Mouse (Mus musculus) kidney, postnatal 25 days (tissue): ENCODE measurements around the gene C1galt1.

Source experiments
- DNase-seq, 2 experiments: peaks; one replicate each; pipeline ENCODE4 v3.0.0; 2021; ENCODE audit warnings: mixed read lengths in 2 of 2

Gene C1galt1

DNA sequence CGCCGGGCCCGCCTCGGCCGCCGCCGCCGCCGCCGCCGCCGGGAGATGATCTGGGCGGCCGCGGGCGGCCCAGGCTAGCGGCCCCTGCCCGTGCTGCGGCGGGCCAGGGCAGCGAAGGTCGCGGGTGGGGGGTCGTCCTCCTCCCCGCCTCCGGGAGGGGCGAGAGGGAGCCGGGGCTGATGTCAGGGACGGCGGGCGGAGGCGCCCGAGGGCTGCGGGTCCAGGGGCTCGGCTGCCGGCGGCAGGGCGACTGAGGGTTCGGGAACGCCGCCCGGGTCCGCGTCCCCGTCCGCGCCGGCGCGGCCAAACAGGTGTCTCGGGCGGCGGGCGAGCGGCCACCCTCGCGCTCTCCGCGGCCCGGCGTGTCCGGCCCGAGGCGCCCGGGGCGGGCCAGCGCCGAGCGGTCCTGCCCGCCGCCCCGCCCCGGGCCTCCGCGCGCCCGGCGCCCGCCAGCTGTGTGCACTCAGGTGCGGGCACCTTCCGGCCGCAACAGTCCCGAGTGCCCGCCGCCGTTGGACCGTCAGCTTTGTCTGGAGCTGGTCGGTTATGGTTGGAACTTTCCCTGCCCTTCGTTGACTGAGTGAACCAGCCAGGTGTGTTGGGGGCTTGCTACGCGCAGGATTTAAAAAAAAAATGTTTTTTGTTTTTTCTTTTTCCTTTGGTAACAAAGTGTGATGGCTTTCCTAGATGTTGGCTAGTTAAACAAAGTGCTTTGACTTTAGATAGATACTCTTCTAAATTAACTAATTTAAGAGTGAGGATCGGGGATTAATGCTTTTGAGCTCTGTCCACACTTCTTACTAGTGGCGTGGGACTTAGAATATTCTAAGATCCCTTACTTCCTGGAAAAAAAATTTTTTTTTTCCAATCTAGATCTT, at the start of gene C1galt1:
C1galt1 (plus strand) TSS at position 41 of the 878 bp plus-strand sequence.
- peak; percentile 61 to 86 for DNase-seq

DNA sequence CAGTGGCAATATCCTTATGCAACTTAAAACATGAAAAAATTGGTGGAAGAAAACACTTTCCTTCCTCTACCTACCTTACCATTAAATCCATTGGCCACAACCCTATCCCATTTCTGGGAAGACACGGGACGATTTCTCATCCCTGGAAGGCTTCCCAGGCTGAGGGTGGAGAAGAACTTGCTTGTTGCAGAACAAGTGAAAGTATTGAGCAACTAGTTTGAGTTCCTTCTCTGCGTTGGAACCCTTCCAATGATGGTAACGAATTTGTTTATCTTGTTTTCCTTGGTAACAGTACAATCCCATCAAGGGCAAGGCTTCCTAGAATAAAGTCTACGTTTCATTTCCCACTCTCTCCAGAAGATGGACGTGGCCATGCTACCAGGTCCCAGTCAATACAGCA, 44.7 kb upstream of the C1galt1 start:
- no peak for DNase-seq

DNA sequence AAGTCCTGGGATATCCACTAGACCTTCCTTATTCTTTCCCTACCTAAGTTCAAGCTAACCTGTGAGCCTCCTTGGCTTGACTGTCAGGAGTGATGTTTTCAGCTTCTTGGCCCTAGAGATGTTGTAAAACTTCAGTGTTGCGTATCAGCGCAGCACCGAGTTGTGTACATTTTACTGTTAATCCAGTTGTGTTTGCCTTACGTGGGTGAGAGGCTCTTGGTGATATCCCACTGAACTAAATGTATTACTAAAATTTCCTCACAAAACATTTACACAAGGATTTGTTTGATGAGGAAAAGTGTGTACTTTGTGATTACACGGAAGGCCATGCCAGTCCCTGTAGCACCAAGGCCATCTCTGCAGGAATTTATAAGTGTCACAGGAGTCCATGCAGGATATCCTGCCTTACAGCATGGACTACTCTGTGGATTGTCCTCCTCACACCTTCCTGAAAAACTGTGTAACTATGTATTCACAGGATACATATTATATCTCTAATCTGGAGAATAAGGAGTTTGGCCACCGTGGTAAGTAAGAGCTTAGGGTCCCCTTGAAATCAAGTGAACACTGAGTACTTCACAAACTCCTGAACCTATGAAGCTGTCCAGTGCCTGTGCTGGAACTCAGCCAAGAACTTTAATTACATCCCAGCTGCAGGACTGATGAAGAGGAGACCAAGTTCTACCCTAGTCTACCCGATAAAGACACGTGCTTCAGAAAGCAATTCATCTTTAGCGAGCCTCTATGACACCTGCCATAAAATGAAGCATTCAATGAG, 40.7 kb upstream of the C1galt1 start:
- DNase-seq, result no peak

GRCm38 (mm10) chr6:7814146-7814545, 30.5 kb upstream of the C1galt1 start:
- no peak for DNase-seq

DNA sequence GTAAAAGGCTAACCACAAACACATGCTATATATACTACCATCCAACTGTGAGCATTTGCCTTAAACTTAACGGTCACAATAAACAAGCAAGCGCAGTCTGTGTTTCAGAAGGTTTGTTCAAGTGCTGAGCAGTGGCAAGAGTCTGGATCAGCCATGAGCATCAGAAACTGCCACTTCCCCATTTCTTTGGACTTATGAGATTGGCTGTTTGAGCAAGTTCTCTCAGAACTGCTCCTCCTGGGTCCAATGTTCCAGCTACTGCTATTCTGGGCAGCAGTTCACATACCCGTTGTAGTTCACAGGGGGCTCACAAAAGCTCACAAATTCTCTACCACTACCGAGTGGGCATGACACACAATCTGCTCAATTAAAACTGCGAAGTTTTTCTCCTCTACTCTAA, 28.4 kb upstream of the C1galt1 start:
- DNase-seq, result no peak

DNA sequence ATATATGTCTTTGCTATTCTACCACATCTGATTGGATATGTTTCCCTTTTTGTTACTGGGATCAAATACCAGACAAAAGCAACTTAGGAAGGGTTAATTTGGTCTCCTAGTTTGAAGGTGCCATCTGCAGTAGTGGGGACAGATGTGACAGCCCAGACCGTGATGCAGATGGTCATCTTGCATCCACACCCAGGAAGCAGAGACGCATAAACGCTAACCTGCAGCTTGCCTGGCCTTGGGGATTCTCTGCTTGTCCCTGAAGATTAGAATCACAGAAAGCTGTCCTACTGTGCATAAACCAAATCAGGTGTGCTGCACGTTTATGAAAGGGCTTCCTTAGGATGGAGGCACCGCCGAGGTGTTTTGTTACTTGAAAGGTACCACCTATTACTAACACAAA, 22.0 kb upstream of the C1galt1 start:
- no peak for DNase-seq

DNA sequence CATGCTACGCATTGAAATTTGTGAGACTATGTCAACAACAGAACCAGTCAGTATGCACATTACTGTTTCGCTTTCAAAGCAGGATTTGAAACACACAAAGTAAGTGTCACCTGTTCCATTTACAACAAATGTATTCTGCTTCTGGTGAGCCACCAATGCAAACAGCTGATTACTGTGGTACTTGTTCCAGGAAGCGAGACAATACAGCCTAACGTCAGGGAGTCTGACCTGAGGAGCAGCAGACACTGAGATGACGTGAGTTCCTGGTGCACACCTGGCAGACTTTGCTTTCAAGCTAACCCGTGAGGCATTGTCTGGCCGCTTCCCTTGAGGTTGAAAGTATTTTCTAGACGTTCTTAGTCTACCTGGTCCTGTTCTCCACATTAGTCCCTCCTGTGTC, 13.8 kb upstream of the C1galt1 start:
- no peak for DNase-seq

DNA sequence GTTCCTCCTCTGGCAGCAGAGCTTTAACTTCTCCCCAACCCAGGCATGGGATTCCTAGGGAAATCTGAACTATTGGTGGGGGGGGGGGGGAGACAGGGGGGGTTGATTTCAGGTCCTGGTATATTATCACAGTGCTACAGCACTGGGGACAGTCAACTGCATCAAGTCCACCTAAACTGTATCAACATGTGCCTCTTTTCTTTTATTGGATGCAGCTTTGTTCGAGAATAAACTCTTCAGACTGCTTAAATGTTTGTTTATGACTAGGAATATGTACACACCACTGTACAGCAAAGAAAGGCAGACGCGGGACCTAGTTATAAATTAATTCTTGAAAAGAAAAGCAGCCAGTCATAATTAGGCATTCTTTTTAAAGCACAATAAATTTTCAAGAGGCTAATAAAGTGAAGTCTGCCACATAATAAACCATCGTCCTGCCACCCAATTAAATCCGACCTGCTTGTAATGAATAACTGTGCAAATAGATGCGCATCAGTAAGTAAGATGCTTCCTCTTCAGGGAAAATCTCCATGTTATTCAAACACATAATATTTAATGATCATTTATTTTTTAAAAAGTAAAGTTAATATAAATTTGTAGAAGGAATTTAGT, 12.0 kb upstream of the C1galt1 start:
- no peak for DNase-seq

DNA sequence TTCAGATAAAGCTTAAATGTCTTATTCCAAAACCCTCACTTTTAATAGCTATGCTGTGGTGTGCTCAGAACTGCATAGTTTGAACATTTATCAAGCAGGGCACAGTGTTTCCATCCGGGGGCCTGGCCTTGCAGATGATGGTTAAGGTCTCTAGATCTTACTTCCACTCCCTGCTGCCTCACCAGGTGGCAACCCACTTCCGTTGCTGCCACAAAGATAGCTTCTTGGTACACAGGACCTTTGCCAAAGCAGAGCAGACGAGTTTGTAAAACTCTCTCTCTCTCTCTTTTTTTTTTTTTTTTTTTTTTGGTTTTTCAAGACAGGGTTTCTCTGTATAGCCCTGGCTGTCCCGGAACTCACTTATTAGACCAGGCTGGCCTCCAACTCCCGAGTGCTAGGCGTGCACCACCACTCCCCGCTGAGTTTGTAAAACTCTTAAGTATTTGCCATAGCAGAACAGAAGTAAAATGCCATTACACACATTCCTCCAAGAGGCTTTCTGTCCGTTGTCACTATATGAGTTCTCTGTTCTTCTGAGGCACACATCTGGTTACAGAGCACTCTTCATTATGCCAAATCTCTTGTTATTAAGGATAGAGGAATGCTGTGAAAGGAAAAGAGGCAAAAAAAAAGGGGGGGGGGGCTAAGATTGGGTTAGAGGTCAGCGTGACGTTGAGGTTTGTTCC, 773 bp upstream of the C1galt1 start:
- DNase-seq, result no peak

DNA sequence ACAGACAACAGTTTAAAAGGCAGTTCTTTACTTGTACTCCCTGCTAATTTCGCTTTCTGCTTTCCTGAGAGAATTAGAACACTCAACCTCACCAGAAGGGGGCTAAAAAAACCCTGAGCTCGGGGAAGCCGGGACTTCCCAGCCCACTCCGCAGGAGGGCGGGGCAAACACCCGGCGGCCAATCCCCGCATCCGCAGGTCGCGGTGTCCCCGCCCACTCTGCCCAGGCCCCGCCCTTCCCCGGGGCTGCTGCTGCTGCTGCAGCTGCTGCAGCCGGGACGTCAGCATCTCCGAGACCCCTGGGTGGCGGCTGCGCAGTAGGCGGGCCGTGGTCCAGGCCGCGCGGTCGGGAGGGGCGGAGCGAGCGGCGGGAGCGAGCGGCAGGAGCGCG, 235 bp upstream of the C1galt1 start:
- DNase-seq, result peak; percentile 98 to 99

- DNase-seq, result no peak
These were observed 1.0 kb downstream of the C1galt1 start for GRCm38 (mm10) chr6:7845680-7846017.

GRCm38 (mm10) chr6:7846726-7847439, 2.2 kb downstream of the C1galt1 start:
- no peak for DNase-seq

- DNase-seq, result peak in 1 of 2 experiments; percentile 13
These were observed 3.4 kb downstream of the C1galt1 start for GRCm38 (mm10) chr6:7847890-7848508.

- no peak for DNase-seq
These were observed 4.1 kb downstream of the C1galt1 start for GRCm38 (mm10) chr6:7848714-7849113.

DNA sequence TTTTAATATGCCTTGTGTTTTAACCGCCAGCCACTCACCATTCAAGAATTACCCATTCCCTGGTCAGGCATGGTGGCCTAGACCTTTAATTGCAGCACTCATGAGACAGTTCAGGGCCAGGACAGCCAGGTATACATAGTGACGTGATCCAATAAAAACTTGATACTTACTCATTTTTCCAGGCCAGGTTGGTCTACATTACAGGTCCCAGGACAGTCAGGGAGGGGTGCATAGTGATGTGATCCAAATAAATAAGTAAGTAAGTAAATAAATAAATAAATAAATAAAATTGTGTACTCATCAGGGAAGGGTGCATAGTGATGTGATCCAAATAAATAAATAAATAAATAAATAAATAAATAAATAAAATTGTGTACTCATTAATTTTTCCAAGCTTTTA, 6.4 kb downstream of the C1galt1 start:
- no peak for DNase-seq

DNA sequence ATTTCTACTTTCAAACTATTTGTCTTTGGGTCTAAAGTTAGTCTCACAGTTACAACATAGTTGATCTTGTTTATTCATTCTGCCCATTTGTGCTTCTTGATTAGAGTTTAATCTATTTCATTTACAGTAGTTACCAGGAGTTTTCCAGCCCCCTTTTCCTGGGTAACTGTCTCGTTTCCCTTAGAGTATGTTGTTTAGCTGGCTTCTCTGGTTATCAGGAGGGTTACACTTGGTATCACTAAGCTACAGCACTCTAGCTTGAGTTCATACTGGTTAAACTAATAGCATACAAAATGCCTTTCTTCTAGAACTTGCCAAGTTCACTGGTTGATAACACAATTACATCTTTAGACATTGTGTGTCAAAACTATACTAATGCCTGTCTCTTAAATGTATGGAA, 8.3 kb downstream of the C1galt1 start:
- no peak for DNase-seq

- DNase-seq, result no peak
These were observed 8.8 kb downstream of the C1galt1 start for GRCm38 (mm10) chr6:7853461-7853860.

DNA sequence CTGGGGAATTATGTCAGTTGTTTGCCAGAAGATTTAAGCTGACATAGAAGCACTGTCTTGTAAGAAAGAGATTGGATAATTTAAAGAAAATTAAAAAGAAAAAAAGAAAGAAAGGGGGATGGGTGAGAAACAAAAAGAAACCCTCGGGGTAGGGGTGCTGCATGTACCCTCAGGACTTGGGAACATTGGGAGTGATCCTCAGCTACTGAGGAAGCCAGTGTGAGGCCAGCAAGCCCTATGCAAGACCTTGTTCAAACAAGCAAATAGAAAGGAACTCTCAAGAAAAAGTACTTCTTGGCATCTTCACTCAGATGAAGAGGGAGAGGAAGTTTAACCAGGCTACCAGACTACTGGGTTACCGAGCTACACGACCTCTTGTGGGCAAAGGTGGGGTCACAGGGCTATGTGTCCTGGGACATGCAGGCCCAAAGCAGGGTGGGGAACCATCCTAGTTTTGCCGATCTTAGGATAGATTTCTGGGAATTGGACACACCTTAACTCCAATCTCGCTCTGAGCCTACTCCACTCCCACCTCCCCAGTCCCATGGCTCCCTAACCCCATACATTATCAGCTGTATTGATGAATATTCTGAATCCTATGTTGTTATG, 12.1 kb downstream of the C1galt1 start:
- DNase-seq, result no peak

DNA sequence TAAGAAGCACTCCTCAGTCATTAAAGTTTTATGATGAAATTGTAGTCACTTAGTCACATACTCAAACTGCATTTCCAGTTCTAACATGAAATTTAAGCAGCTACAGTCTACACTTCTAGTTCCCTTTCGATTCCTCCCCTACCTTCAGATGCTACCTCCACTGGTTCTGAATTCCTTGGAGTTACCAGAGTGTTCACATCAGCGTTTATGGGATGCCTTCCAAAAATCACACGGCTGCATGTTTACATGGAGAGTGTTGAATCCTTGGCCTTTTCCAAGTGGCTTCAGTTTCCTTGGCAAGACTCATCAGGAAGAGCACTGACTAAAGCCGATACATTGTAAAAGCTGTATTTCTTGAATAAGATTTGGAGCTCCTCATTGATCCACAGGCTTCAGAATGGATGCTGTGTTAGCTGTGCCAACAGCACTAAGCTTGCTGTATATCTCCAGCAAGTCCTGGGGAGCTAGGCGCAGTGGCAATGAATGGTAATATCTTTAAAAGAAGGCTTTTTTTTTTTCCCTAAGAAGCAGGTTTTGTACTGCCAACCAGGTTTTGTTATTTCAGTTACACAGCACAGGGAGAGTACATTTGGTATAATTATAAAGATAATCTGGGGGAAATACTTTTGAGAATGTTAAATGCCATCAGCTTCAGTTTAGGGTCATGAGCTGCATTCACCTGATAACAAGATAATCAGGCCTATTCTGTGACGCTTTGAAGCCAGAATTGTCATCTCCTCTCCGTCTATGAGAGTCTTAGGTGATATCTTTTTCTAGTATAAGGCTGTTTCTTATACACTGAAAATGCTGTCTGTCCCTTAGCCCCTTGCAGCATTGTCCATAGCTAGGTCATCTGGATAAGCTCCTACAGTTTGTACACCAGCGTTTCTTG, 13.0 kb downstream of the C1galt1 start:
- peak; percentile 37 to 39 for DNase-seq

DNA sequence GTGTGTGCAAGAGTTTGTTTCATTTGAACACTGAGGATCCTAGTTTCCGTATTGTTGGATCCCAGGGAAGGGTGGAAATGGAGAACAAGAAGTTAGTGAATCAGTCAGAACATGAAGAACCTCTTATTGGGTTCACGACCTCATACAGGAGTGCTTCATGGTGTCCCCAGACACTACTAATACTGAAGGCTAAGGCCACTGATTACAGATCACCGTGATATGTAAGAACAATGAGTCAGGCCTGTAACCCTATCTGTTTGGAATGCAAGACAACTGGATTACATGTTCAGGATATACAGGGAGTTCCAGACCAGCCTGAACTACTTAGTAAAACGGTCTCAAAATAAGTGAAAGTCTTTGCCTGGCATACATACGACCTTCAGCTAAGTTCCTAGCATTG, 13.9 kb downstream of the C1galt1 start:
- DNase-seq, result no peak
